Mouse (Mus musculus): ENCODE measurements around the gene Rccd1.

DNA sequence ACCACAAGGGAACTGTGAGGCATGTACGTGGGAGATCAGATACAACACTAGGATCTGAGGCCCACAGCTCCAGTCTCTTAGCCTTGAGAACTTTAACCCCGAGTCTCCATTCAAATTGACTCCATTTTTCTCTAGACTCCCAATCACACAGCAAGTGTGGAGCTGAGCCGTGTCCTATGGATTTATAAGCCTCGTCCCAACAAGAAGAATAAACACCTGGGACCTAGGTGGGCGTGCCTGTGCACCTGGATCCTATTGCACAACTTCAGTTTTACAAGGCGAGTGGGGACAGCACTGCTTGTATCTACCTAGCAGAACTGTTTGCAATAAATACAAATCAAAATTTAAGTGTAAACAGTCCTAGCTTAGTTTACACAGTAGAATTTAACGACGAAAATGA, 918 bp downstream of the Rccd1 start:
- TF ChIP-seq CTCF (IDR thresholded peaks at IDR 0.05; ENCODE audit: low read depth), result no peak
- no peak for TF ChIP-seq EP300 (optimal IDR thresholded peaks at IDR 0.05)
